Mouse (Mus musculus): ENCODE measurements around the gene Vipr1. TPM values are rescaled to one million over a fixed set of nuclear protein-coding genes. Genes with fewer than 3 reads are reported as not detected.
"Not testable (repeated sequence)": the region's sequence is repeated elsewhere in the genome, so short reads cannot be mapped to it uniquely, and the experiment has no call there.

Vipr1 gene
- 0.14 and 0.23 TPM in 2 replicates for polyA plus RNA-seq (2016; fragmentation: Nextera tagmentation; extraction: Ambion mirVana)

DNA sequence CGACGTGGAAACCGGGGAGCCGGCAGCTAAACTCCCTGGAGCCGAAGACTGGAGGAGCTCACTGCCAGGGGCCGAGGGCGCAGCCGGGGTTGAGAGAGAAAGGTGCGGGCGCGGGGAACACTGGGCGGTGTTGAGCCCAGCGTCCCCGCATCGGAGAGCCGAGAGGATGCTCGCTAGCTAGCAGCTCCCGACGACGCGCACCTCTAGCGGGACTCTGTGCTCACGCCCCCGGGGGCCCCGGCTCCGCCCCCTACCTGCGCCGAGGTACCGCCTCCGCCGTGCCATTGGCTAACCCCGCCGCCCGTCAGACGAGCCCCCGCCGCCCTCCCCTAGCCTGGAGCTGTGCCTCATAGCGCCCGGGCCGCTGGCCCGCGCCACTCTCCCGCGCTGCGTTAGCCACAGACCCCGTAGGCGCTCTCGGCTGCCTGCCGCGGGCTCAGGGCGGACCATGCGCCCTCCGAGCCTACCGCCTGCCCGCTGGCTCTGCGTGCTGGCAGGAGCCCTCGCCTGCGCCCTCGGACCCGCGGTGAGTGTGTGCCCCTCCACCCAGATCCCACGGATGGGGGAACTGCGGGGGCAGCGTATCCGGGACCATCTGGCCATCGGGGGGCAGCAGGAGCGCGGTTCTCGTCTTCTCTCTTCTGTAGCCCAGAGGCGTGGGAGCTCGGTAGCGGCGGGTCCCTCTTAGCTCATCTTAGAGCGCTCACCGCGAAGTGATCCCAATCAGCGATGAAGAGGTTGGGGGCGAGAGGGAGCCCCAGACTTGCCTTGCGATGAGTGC is at the start of gene Vipr1:
Vipr1 (plus strand) TSS at position 316 of the 781 bp plus-strand sequence.
- 2% methylated on average over 78 of the region's 79 CpGs for WGBS (ENCODE audit: insufficient replicate concordance)
- Histone ChIP-seq H3K9ac (no peak within 1 kb of the TSS), H3K27me3 (replicated peaks) (peaks cover 83% of the 10 kb centered on the region), H3K4me1 (peaks cover 18% of the 10 kb centered on the region), H3K9me3 (replicated peaks) (no peaks in the 10 kb centered on the region), H3K27ac (no peak within 1 kb of the TSS), H3K4me3 (peak within 1 kb of the TSS; percentile 43), H3K4me2 (peak within 1 kb of the TSS; percentile 70), H3K36me3 (no peaks in the 10 kb centered on the region)
- peak; percentile 63 for ATAC-seq

- Histone ChIP-seq H3K4me1 (peaks cover 4% of the 10 kb centered on the region; the same call in 1 of the 2 replicates), H3K9me3 (replicated peaks) (peaks cover 5% of the 10 kb centered on the region), H3K9ac (no peak overlapping the region), H3K27ac (no peak overlapping the region), H3K36me3 (no peaks in the 10 kb centered on the region), H3K4me2 (no peak overlapping the region), H3K4me3 (no peak overlapping the region), H3K27me3 (replicated peaks) (no peaks in the 10 kb centered on the region; the same call in 1 of the 2 replicates)
- ATAC-seq: no peak
- WGBS (ENCODE audit: insufficient replicate concordance): 69% methylated on average over 13 of the region's 13 CpGs
Observed at GRCm38 (mm10) chr9:121592948-121593550, 49.5 kb upstream of the Vipr1 start.

- not testable (repeated sequence) for H3K4me3 ChIP-seq
- WGBS (ENCODE audit: insufficient replicate concordance): 55% methylated on average over 3 of the region's 3 CpGs
Observed at GRCm38 (mm10) chr9:121593768-121594167, 48.7 kb upstream of the Vipr1 start.

DNA sequence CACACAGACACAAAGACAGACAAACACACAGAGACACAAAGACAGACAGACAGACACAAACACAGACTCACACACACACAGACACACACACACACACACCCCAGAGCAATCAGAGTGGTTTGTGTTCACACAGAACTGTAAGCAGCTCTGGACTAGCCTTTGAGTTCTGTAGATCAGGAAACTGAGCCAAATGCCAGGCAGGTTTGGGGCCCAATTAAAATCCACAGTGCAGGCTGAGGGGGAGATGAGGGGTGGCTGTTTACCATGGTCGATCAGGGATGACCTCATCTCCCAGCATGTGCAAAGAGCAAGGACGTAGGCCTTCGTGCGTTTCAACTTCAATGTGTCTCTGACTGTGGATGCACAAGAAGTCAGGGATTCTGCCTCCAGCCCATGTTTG is 47.7 kb upstream of the Vipr1 start:
- no peak for ATAC-seq
- WGBS (ENCODE audit: insufficient replicate concordance): 61% methylated on average over 4 of the region's 4 CpGs
- no peak overlapping the region for H3K27ac ChIP-seq
- peaks cover 4% of the 10 kb centered on the region; the same call in 1 of the 2 replicates for H3K27me3 ChIP-seq (replicated peaks)
- H3K4me3 ChIP-seq: no peak overlapping the region
- no peak overlapping the region for H3K4me2 ChIP-seq
- H3K4me1 ChIP-seq: peaks cover 4% of the 10 kb centered on the region; the same call in 1 of the 2 replicates
- no peaks in the 10 kb centered on the region for H3K36me3 ChIP-seq
- no peaks in the 10 kb centered on the region for H3K9me3 ChIP-seq (replicated peaks)
- no peak overlapping the region for H3K9ac ChIP-seq

More at GRCm38 (mm10) chr9:121593768-121594167, 48.7 kb upstream of the Vipr1 start:
- ATAC-seq; H3K27ac ChIP-seq; H3K9me3 ChIP-seq (replicated peaks); H3K4me1 ChIP-seq; H3K36me3 ChIP-seq; H3K4me2 ChIP-seq; H3K9ac ChIP-seq; H3K27me3 ChIP-seq (replicated peaks): not testable (repeated sequence)

GRCm38 (mm10) chr9:121598106-121598505 is 44.4 kb upstream of the Vipr1 start:
- WGBS (ENCODE audit: insufficient replicate concordance): 47% methylated on average over 2 of the region's 2 CpGs

DNA sequence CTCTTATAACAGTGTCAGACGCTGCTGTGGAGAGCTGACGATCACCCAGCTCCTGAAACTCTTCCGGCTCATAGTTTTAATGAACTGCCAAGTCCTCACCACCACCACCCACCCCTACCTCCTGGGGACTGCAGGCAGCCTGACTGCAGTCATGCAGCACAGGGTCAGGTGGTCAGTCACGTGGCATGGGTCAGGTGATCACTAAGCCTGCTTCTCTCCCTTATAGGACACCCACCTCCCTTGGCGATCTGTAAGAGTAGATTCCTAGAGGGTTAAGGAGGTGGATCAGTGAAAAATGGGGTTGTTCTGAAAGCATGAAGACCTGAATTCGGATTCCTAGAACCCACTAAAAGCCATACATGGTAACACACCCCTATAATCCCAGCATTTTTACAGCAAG is 43.0 kb upstream of the Vipr1 start:
- no peak overlapping the region for H3K9ac ChIP-seq
- no peak overlapping the region for H3K27ac ChIP-seq
- H3K4me1 ChIP-seq: no peaks in the 10 kb centered on the region
- H3K4me2 ChIP-seq: no peak overlapping the region
- no peak overlapping the region for H3K4me3 ChIP-seq
- H3K36me3 ChIP-seq: no peaks in the 10 kb centered on the region
- H3K9me3 ChIP-seq (replicated peaks): no peaks in the 10 kb centered on the region
- no peak for ATAC-seq
- 51% methylated on average over 6 of the region's 6 CpGs for WGBS (ENCODE audit: insufficient replicate concordance)
- H3K27me3 ChIP-seq (replicated peaks): peaks cover 28% of the 10 kb centered on the region

More at GRCm38 (mm10) chr9:121598106-121598505, 44.4 kb upstream of the Vipr1 start:
- Histone ChIP-seq H3K27ac (no peak overlapping the region), H3K27me3 (replicated peaks) (peaks cover 28% of the 10 kb centered on the region), H3K4me1 (no peaks in the 10 kb centered on the region), H3K4me2 (no peak overlapping the region), H3K4me3 (no peak overlapping the region), H3K9me3 (replicated peaks) (no peaks in the 10 kb centered on the region), H3K9ac (no peak overlapping the region), H3K36me3 (no peaks in the 10 kb centered on the region)
- no peak for ATAC-seq

DNA sequence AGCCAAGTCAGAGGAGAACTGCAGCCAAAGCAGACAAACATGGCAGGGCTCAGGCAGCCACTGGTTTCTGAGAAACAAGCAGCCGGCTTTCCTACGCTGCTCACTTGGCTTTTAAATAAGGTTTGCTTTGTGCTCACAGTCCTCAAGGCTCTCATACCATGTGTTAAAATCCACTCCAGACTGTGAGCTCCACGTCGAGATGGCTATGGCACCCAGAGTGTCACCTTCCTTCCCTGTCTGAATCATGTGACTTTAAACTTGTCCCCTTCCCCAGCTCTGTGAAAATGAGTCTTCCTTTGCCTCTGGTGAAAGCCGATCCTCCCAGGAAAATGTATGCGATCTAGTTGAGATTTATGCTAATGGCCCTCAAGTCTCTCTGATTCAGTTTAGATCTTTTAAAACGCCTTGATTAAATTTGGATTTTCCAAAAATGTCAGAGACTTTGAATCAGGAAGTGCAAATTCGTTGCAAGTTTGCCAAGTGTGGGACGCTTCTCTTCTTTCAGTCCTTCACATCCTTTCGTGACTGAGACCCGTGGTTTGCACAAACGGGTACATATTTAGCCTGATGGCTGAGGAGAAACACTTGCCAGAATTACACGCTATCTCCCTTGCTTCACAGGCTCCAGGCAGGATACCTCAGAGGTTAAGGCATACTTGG is 42.2 kb upstream of the Vipr1 start:
- WGBS (ENCODE audit: insufficient replicate concordance): 36% methylated on average over 13 of the region's 13 CpGs
- Histone ChIP-seq H3K27me3 (replicated peaks) (peaks cover 28% of the 10 kb centered on the region), H3K4me2 (no peak overlapping the region), H3K9me3 (replicated peaks) (no peaks in the 10 kb centered on the region), H3K9ac (no peak overlapping the region), H3K4me1 (no peaks in the 10 kb centered on the region), H3K4me3 (no peak overlapping the region), H3K36me3 (no peaks in the 10 kb centered on the region), H3K27ac (no peak overlapping the region)
- ATAC-seq: no peak

DNA sequence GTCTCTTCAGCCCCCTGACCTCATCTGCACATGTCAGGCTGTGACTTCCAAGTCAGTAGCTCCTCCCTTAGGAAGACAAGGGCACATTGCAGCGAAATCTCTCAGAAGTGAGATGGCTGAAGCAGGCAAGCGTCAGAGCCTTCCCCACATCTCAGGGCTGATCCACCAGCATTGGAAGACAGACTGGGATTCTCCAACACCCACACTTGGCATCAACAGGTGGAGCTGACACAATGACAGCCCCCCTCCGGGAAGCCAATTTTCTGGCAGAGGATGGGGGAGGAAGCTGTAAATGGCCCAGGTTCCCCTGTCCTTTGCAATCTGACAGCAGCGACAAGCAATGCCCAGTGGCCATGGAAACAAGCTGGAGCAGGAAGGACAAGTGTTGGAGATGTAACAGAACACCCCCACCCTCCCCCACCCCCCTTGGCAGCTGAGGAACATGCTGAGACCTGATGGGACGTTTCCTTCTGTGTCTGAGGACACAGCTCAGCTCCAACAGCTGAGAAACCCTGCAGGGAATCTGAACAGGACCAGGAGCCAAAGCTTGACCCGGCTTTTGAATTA is 41.6 kb upstream of the Vipr1 start:
- H3K9me3 ChIP-seq (replicated peaks): no peaks in the 10 kb centered on the region
- no peaks in the 10 kb centered on the region for H3K4me1 ChIP-seq
- H3K36me3 ChIP-seq: no peaks in the 10 kb centered on the region
- no peak for ATAC-seq
- H3K4me3 ChIP-seq: no peak overlapping the region
- H3K4me2 ChIP-seq: no peak overlapping the region
- H3K27me3 ChIP-seq (replicated peaks): peaks cover 28% of the 10 kb centered on the region
- no peak overlapping the region for H3K27ac ChIP-seq
- no peak overlapping the region for H3K9ac ChIP-seq
- WGBS (ENCODE audit: insufficient replicate concordance): 17% methylated on average over 6 of the region's 6 CpGs

GRCm38 (mm10) chr9:121602381-121602780 is 40.1 kb upstream of the Vipr1 start:
- peaks cover 28% of the 10 kb centered on the region for H3K27me3 ChIP-seq (replicated peaks)
- no peak overlapping the region for H3K4me2 ChIP-seq
- no peaks in the 10 kb centered on the region for H3K9me3 ChIP-seq (replicated peaks)
- H3K4me1 ChIP-seq: no peaks in the 10 kb centered on the region
- H3K4me3 ChIP-seq: no peak overlapping the region
- no peak overlapping the region for H3K9ac ChIP-seq
- no peaks in the 10 kb centered on the region for H3K36me3 ChIP-seq
- H3K27ac ChIP-seq: no peak overlapping the region
- 70% methylated on average over 2 of the region's 2 CpGs for WGBS (ENCODE audit: insufficient replicate concordance)
- ATAC-seq: no peak

DNA sequence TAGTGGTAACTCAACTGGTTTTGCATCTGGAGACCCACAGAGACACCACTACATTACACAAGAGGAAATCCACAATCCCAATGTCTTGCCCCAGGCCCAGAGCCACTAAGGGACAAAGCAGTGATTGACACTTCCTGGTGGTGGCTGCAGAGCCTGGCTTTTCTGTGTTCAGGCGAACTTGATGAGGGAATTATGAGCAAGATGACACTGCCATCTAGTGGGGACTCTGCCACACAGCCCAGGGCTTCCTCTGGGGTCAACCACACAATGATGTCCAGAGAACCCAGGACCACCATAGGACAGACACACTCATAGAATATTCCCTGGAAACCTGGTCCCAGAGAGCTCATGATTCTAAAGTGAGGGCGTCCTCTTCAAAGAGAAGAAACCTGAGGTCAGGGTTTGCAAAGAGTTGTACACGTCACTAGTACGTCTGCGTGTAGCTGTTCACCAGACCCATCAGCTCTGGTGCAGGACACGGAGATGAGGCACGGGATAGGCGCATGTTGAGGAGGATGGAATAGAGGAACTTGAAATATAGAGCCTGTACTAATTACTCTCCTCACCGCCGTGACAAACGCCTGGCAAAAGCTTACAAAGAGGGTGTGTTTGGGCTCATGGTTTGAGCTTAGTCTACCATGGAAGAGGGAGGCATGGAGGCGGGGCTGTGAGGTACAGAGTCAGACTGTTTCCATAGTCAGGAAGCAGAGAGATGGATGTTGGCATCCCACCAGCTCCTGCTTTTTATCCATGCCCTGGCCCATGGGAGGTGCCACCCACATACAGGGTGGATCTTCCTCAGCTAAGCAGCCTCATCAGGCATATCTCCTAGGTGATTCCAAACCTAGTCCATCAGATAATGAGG is 36.9 kb upstream of the Vipr1 start:
- Histone ChIP-seq H3K4me2 (no peak overlapping the region), H3K27me3 (replicated peaks) (peaks cover 25% of the 10 kb centered on the region), H3K4me1 (no peaks in the 10 kb centered on the region), H3K9ac (no peak overlapping the region), H3K36me3 (no peaks in the 10 kb centered on the region), H3K27ac (no peak overlapping the region), H3K4me3 (no peak overlapping the region), H3K9me3 (replicated peaks) (no peaks in the 10 kb centered on the region)
- no peak for ATAC-seq
- 44% methylated on average over 12 of the region's 12 CpGs for WGBS (ENCODE audit: insufficient replicate concordance)

DNA sequence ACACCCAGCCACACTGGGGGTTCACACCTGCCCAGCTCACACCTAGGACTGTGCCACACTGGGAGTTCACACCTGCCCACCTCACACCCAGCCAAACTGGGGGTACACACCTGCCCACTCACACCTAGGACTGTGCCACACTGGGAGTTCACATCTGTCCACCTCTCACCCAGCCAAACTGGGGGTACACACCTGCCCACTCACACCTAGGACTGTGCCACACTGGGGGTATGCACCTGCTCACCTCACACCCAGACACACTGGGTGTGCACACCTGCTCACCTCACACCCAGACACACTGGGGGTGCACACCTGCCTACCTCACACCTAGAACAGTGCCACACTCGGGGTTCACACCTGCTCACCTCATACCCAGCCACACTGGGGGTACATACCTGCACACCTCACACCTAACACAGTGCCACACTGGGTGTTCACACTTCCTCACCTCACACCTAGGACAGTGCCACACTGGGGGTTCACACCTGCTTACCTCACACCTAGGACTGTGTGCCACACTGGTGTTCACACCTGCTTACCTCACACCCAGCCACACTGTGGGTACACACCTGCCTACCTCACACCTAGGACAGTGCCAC is 35.9 kb upstream of the Vipr1 start:
- Histone ChIP-seq H3K4me1 (no peaks in the 10 kb centered on the region), H3K9me3 (replicated peaks) (peaks cover 4% of the 10 kb centered on the region; the same call in 1 of the 2 replicates), H3K4me2 (no peak overlapping the region), H3K27ac (no peak overlapping the region), H3K9ac (no peak overlapping the region), H3K4me3 (no peak overlapping the region), H3K27me3 (replicated peaks) (peaks cover 17% of the 10 kb centered on the region), H3K36me3 (no peaks in the 10 kb centered on the region)
- ATAC-seq: peak; percentile 49
- 19% methylated on average over 1 of the region's 1 CpGs for WGBS (ENCODE audit: insufficient replicate concordance)
